ENCODE assay signal across 8 mouse cellular contexts in the genomic region with DNA sequence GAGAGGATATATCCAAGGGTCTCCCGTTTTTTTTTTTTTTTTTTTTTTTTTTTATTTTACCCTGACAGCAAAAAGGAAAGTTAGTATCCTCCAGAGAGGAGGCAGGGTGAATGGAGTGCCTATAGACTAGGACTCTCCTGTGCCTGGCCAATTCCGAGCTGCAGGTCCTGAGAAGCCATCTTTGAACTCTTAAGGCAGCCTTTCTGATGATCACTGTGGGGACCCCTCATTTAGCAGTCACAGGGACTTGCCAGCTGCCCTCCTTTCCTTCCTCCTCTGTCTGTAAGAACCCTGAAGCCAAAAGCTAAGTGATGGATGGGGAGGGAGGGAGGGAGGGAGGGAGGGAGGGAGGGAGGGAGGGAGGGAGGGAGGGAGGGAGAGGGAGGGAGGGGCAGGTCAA.
DNase-seq lines count a peak whose midpoint lies in the region; ATAC-seq and TF ChIP-seq lines count a peak whose summit lies in the region.

No protein-coding gene starts in this region.

- TF ChIP-seq EP300 in stomach, postnatal 0 days (optimal IDR thresholded peaks at IDR 0.05), result no peak

- 33% methylated on average over 2 of the region's 2 CpGs for WGBS in heart, embryonic 11.5 days (ENCODE audit: insufficient replicate concordance)
- 53% methylated on average over 2 of the region's 2 CpGs for WGBS in intestine, embryonic 15.5 days
- WGBS in stomach, postnatal 0 days, result 42% methylated on average over 2 of the region's 2 CpGs

- peak overlapping the region; percentile 36; the same call in 1 of the 2 replicates for H3K4me2 ChIP-seq in heart, embryonic 11.5 days
- H3K4me2 ChIP-seq in intestine, embryonic 15.5 days (replicated peaks), result no peak overlapping the region
- H3K4me2 ChIP-seq in stomach, postnatal 0 days (replicated peaks; ENCODE audit: low read depth), result no peak overlapping the region

- DNase-seq in heart, adult 8-10 months (ENCODE audit: low spot score), result no peak
- DNase-seq in lung, postnatal 10 days, result peak; percentile 39
- no peak for DNase-seq in lung, postnatal 36 days
- no peak for DNase-seq in stomach, postnatal 0 days (ENCODE audit: low spot score)
- DNase-seq in spleen, adult 18-20 months, result no peak
- DNase-seq in right cerebral cortex, postnatal 10 days (ENCODE audit: low spot score in 2 of 2), result no peak

- no peak overlapping the region for H3K9ac ChIP-seq in heart, embryonic 11.5 days (ENCODE audit: low read depth, low read length)
- no peak overlapping the region for H3K9ac ChIP-seq in intestine, embryonic 15.5 days
- no peak overlapping the region for H3K9ac ChIP-seq in stomach, postnatal 0 days (ENCODE audit: low read length)

- ATAC-seq in heart, embryonic 11.5 days (replicated peaks; ENCODE audit: insufficient number of reproducible peaks, low FRiP score, low TSS enrichment), result no peak
- 0 out of 2 replicates have a peak, but pooled peaks have one; percentile 0 for ATAC-seq in intestine, embryonic 15.5 days
- no peak for ATAC-seq in stomach, postnatal 0 days (ENCODE audit: low FRiP score, low TSS enrichment)

- H3K4me1 ChIP-seq in heart, embryonic 11.5 days (ENCODE audit: control insufficient read depth, insufficient read depth, low read length), result peaks cover 23% of the 10 kb centered on the region
- peaks cover 43% of the 10 kb centered on the region for H3K4me1 ChIP-seq in intestine, embryonic 15.5 days (replicated peaks)
- H3K4me1 ChIP-seq in stomach, postnatal 0 days (replicated peaks; ENCODE audit: control insufficient read depth, insufficient read depth), result peaks cover 11% of the 10 kb centered on the region; the same call in 1 of the 2 replicates

- no peaks in the 10 kb centered on the region for H3K9me3 ChIP-seq in heart, embryonic 11.5 days (replicated peaks; ENCODE audit: control insufficient read depth, low read length)
- H3K9me3 ChIP-seq in intestine, embryonic 15.5 days, result no peaks in the 10 kb centered on the region
- no peaks in the 10 kb centered on the region for H3K9me3 ChIP-seq in stomach, postnatal 0 days (ENCODE audit: control insufficient read depth, low read length)

- no peak overlapping the region for H3K27ac ChIP-seq in heart, embryonic 11.5 days (ENCODE audit: low read depth, low read length)
- peak overlapping the region; percentile 48 for H3K27ac ChIP-seq in intestine, embryonic 15.5 days
- H3K27ac ChIP-seq in stomach, postnatal 0 days (replicated peaks), result peak overlapping the region; percentile 92

- H3K36me3 ChIP-seq in heart, embryonic 11.5 days (ENCODE audit: control insufficient read depth, insufficient read depth, low read length), result no peaks in the 10 kb centered on the region
- no peaks in the 10 kb centered on the region for H3K36me3 ChIP-seq in intestine, embryonic 15.5 days
- no peaks in the 10 kb centered on the region for H3K36me3 ChIP-seq in stomach, postnatal 0 days (ENCODE audit: control insufficient read depth, insufficient read depth, low read length)

- H3K4me3 ChIP-seq in heart, embryonic 11.5 days (ENCODE audit: low read depth, low read length), result no peak overlapping the region
- no peak overlapping the region for H3K4me3 ChIP-seq in intestine, embryonic 15.5 days (replicated peaks)
- H3K4me3 ChIP-seq in stomach, postnatal 0 days (ENCODE audit: low read depth, low read length), result no peak overlapping the region

- no peak for TF ChIP-seq CTCF in stomach, postnatal 0 days (IDR thresholded peaks at IDR 0.05; ENCODE audit: low read depth)

- no peaks in the 10 kb centered on the region for H3K27me3 ChIP-seq in heart, embryonic 11.5 days (ENCODE audit: control insufficient read depth, insufficient read depth, low read length)
- no peaks in the 10 kb centered on the region for H3K27me3 ChIP-seq in intestine, embryonic 15.5 days (replicated peaks)
- no peaks in the 10 kb centered on the region for H3K27me3 ChIP-seq in stomach, postnatal 0 days (ENCODE audit: control insufficient read depth, insufficient read depth, low read length)
